Mouse (Mus musculus) ovary, postnatal 36 days (tissue): ENCODE data around the gene Pdlim1.

Source experiments
- DNase-seq: peaks from one replicate; pipeline ENCODE4 v3.0.0; 2022; ENCODE audit warnings: low spot score, mixed read lengths

Pdlim1 gene

GRCm38 (mm10) chr19:40284704-40285103 lies 13.1 kb upstream of the Pdlim1 start:
- no peak for DNase-seq

GRCm38 (mm10) chr19:40283415-40283814 lies 11.8 kb upstream of the Pdlim1 start:
- no peak for DNase-seq

- no peak for DNase-seq
Observed at GRCm38 (mm10) chr19:40278372-40279023, 6.9 kb upstream of the Pdlim1 start.

- no peak for DNase-seq
Observed at GRCm38 (mm10) chr19:40277494-40277893, 5.9 kb upstream of the Pdlim1 start.

GRCm38 (mm10) chr19:40275401-40276188 lies 4.0 kb upstream of the Pdlim1 start:
- no peak for DNase-seq

GRCm38 (mm10) chr19:40272674-40273073 lies 1.0 kb upstream of the Pdlim1 start:
- DNase-seq, result no peak

GRCm38 (mm10) chr19:40270351-40271307 lies 1.0 kb downstream of the Pdlim1 start:
- peak; percentile 65 for DNase-seq

- no peak for DNase-seq
Observed at GRCm38 (mm10) chr19:40269526-40269925, 2.1 kb downstream of the Pdlim1 start.

GRCm38 (mm10) chr19:40268493-40268892 lies 3.1 kb downstream of the Pdlim1 start:
- DNase-seq, result no peak

- DNase-seq, result no peak
Observed at GRCm38 (mm10) chr19:40267380-40267779, 4.3 kb downstream of the Pdlim1 start.

GRCm38 (mm10) chr19:40259485-40259884 lies 12.2 kb downstream of the Pdlim1 start:
- DNase-seq, result no peak

- no peak for DNase-seq
Observed at GRCm38 (mm10) chr19:40257396-40257795, 14.2 kb downstream of the Pdlim1 start.

- no peak for DNase-seq
Observed at GRCm38 (mm10) chr19:40256376-40257050, 15.1 kb downstream of the Pdlim1 start.

GRCm38 (mm10) chr19:40255561-40255960 lies 16.1 kb downstream of the Pdlim1 start:
- DNase-seq, result no peak

- no peak for DNase-seq
Observed at GRCm38 (mm10) chr19:40254741-40255140, 16.9 kb downstream of the Pdlim1 start.

- no peak for DNase-seq
Observed at GRCm38 (mm10) chr19:40253768-40254167, 17.9 kb downstream of the Pdlim1 start.

GRCm38 (mm10) chr19:40251115-40251514 lies 20.5 kb downstream of the Pdlim1 start:
- no peak for DNase-seq

- DNase-seq, result no peak
Observed at GRCm38 (mm10) chr19:40249352-40249751, 22.3 kb downstream of the Pdlim1 start.

- no peak for DNase-seq
Observed at GRCm38 (mm10) chr19:40248476-40248875, 23.2 kb downstream of the Pdlim1 start.

GRCm38 (mm10) chr19:40247268-40247666 lies 24.4 kb downstream of the Pdlim1 start:
- DNase-seq, result no peak

GRCm38 (mm10) chr19:40246646-40247267 lies 24.9 kb downstream of the Pdlim1 start:
- no peak for DNase-seq
